ENCODE assay signal across 11 mouse cellular contexts in the genomic region with DNA sequence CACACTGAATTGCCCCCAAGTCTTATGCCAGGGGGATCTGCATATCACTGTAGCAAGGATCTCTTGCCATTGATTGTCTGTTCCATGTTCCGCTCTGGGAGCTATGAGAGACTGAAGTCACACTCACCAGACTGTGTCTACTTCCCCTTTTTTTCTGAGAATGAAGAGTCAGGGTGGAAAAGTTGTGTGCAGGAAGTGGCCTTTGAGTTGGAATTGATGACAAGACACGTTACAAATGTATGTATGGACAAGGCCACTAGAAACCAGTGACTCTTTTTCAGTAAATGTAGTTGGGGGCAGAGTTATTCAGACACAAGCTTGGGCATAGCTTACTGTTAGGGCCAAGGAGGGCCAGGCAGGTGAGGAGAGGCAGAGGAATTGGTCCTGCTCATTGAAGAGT.
DNase-seq lines count a peak whose midpoint lies in the region; ATAC-seq and TF ChIP-seq lines count a peak whose summit lies in the region.
"Had no signal": no experiment of that assay in that cellular context is flagged by ENCODE, and none has a peak within 500 bp of the region (broad histone marks: within the 10 kb centered on the region; RNA-seq: fewer than 3 reads in every experiment).

No protein-coding gene starts in this region.

- no peak for TF ChIP-seq CTCF in CH12.LX (conservative IDR thresholded peaks at IDR 0.05 in 1 of 2, IDR thresholded peaks at IDR 0.05 in 1 of 2; ENCODE audit: low read depth in 2 of 2, low read length in 2 of 2)

- in situ Hi-C loops in CH12.LX (cut with MboI; ENCODE audit: low pct_ligation_motif_present, low pct_unique_long_range_greater_than_20kb, low sequenced_read_pairs), result no loop called here

- H3K9me3 ChIP-seq in CH12.LX (replicated peaks; ENCODE audit: low read length), result no peaks in the 10 kb centered on the region
- H3K9me3 ChIP-seq: embryonic facial prominence, embryonic 10.5 days had no signal

- H3K4me2 ChIP-seq in CH12.LX (ENCODE audit: insufficient read depth, low read depth, poor library complexity, severe bottlenecking), result no peak overlapping the region
- H3K4me2 ChIP-seq: hindbrain, embryonic 14.5 days had no signal

- ATAC-seq in hematopoietic stem cell, adult 5-6 weeks (replicated peaks in 1 of 2; ENCODE audit: insufficient read depth in 1 of 2, low FRiP score in 2 of 2, low TSS enrichment in 1 of 2, low read depth in 1 of 2, poor library complexity in 2 of 2, severe bottlenecking in 2 of 2), result peak; percentile 66 to 73; a peak in 3 of 4 replicates
- ATAC-seq: CD4-positive, CD25-positive, alpha-beta regulatory T cell, adult 4 months; forebrain, embryonic 14.5 days; intestine, embryonic 16.5 days had no signal

- dilution Hi-C loops in CH12.LX (cut with MboI; ENCODE audit: extremely low pct_ligation_motif_present, extremely low pct_unique_long_range_greater_than_20kb, low sequenced_read_pairs), result no loop called here

- TF ChIP-seq RAD21 in CH12.LX (IDR thresholded peaks at IDR 0.05; ENCODE audit: low read depth, low read length), result no peak

- H3K79me2 ChIP-seq in CH12.LX (replicated peaks; ENCODE audit: control insufficient read depth, extremely low read depth, insufficient read depth, poor library complexity, severe bottlenecking), result no peaks in the 10 kb centered on the region

- H3K27ac ChIP-seq in CH12.LX (ENCODE audit: insufficient read depth, low read depth), result no peak overlapping the region
- H3K27ac ChIP-seq: embryonic facial prominence, embryonic 10.5 days; hindbrain, embryonic 14.5 days had no signal

- H3K9ac ChIP-seq in CH12.LX (ENCODE audit: insufficient read depth, low read depth), result no peak overlapping the region
- H3K9ac ChIP-seq: hindbrain, embryonic 14.5 days had no signal

- peaks cover 7 to 32% of the 10 kb centered on the region in 2 experiments for H3K4me1 ChIP-seq in CH12.LX (ENCODE audit: control insufficient read depth in 1 of 2, insufficient read depth in 2 of 2)

- peak; percentile 16 for DNase-seq in 416B (ENCODE audit: low read depth)
- DNase-seq in CH12.LX (ENCODE audit: extremely low read depth), result peak; percentile 86
- DNase-seq in splenic B cell, adult 2 months (ENCODE audit: low read depth, low spot score), result peak; percentile 14
- no peak for DNase-seq in layer of hippocampus, adult 9-10 months (ENCODE audit: low spot score)
- DNase-seq in layer of hippocampus, postnatal 10 days (ENCODE audit: low spot score in 2 of 2), result no peak

- no peak overlapping the region for H3K4me3 ChIP-seq in CH12.LX (replicated peaks in 1 of 3; ENCODE audit: low read depth in 2 of 3, low read length in 2 of 3, poor library complexity in 1 of 3)
- H3K4me3 ChIP-seq: embryonic facial prominence, embryonic 10.5 days had no signal

- no peaks in the 10 kb centered on the region for H3K36me3 ChIP-seq in CH12.LX (replicated peaks in 1 of 2; ENCODE audit: control insufficient read depth in 1 of 2, insufficient read depth in 1 of 2, low read length in 1 of 2)
- H3K36me3 ChIP-seq in splenic B cell, adult 2 months (ENCODE audit: control insufficient read depth, insufficient read depth, low read length, poor library complexity, severe bottlenecking), result no peaks in the 10 kb centered on the region
- H3K36me3 ChIP-seq: embryonic facial prominence, embryonic 10.5 days had no signal

- peak; percentile 94 for TF ChIP-seq EP300 in CH12.LX (IDR thresholded peaks at IDR 0.05; ENCODE audit: low read length)

- no peaks in the 10 kb centered on the region for H3K27me3 ChIP-seq in CH12.LX (replicated peaks)
- H3K27me3 ChIP-seq in splenic B cell, adult 2 months (ENCODE audit: control insufficient read depth, insufficient read depth, low read length, poor library complexity, severe bottlenecking), result no peaks in the 10 kb centered on the region

- no peak for TF ChIP-seq POLR2A in CH12.LX (IDR thresholded peaks at IDR 0.05; ENCODE audit: low read depth, low read length)

TF ChIP-seq in CH12.LX, 34 proteins besides CTCF, POLR2A, EP300 and RAD21:
- peak; percentile 77 for TF ChIP-seq BHLHE40 (IDR thresholded peaks at IDR 0.05; ENCODE audit: low read depth, low read length)
- no peak for TF ChIP-seq POLR2AphosphoS2 (IDR thresholded peaks at IDR 0.05; ENCODE audit: low read depth, low read length)
- peak; percentile 28; the same call in 1 of the 2 replicates for TF ChIP-seq TCF12 (IDR thresholded peaks at IDR 0.05; ENCODE audit: low read depth, low read length)
- TF ChIP-seq E2F4 (IDR thresholded peaks at IDR 0.05; ENCODE audit: insufficient replicate concordance, low read depth, low read length), result no peak
- TF ChIP-seq KAT2A (IDR thresholded peaks at IDR 0.05; ENCODE audit: insufficient replicate concordance, low read length), result no peak
- TF ChIP-seq JUN (IDR thresholded peaks at IDR 0.05; ENCODE audit: insufficient read depth, low read depth, low read length), result peak; percentile 56; the same call in 1 of the 2 replicates
- TF ChIP-seq ZMIZ1 (IDR thresholded peaks at IDR 0.05; ENCODE audit: low read depth, low read length), result no peak
- TF ChIP-seq ZNF384 (IDR thresholded peaks at IDR 0.05; ENCODE audit: low read depth, low read length), result peak; percentile 45; the same call in 1 of the 2 replicates
- TF ChIP-seq JUND (conservative IDR thresholded peaks at IDR 0.05; ENCODE audit: low read depth, low read length), result peak; percentile 51; the same call in 1 of the 2 replicates
- TF ChIP-seq SIN3A (IDR thresholded peaks at IDR 0.05; ENCODE audit: low read length), result peak; percentile 43; the same call in 1 of the 2 replicates
- 0 out of 2 replicates have a peak, but pooled peaks have one; percentile 45 for TF ChIP-seq MAFK (IDR thresholded peaks at IDR 0.05; ENCODE audit: insufficient replicate concordance, low read length)
- TF ChIP-seq ETS1 (conservative IDR thresholded peaks at IDR 0.05; ENCODE audit: low read depth, low read length), result peak; percentile 67
- TF ChIP-seq USF1 (IDR thresholded peaks at IDR 0.05; ENCODE audit: low read depth, low read length), result no peak
- TF ChIP-seq MAX (IDR thresholded peaks at IDR 0.05; ENCODE audit: low read length), result peak; percentile 48; the same call in 1 of the 2 replicates
- TF ChIP-seq ELF1 (IDR thresholded peaks at IDR 0.05; ENCODE audit: low read depth, low read length), result peak; percentile 41; the same call in 1 of the 2 replicates
- no peak for TF ChIP-seq ZKSCAN1 (IDR thresholded peaks at IDR 0.05; ENCODE audit: borderline replicate concordance, low read depth, low read length)
- no peak for TF ChIP-seq MXI1 (IDR thresholded peaks at IDR 0.05; ENCODE audit: low read depth, low read length)
- no peak for TF ChIP-seq USF2 (conservative IDR thresholded peaks at IDR 0.05; ENCODE audit: low read depth, low read length)
- peak; percentile 68; the same call in 1 of the 2 replicates for TF ChIP-seq IRF4 (IDR thresholded peaks at IDR 0.05; ENCODE audit: low read depth, low read length)
- no peak for TF ChIP-seq MEF2A (IDR thresholded peaks at IDR 0.05; ENCODE audit: borderline replicate concordance, low read depth, low read length)

Comparison
In these comparisons a context has a peak if more than half of its experiments do, and no peak if none do; other contexts are left out.
1. DNase-seq: peak in 416B (single experiment), CH12.LX (single experiment) and splenic B cell, adult 2 months (single experiment); none in layer of hippocampus, adult 9-10 months (single experiment) and layer of hippocampus, postnatal 10 days (0 of 2).